Mouse (Mus musculus): ENCODE results near the gene Pnp. TPM values are rescaled to one million over a fixed set of nuclear protein-coding genes. Genes with fewer than 3 reads are reported as not detected.

Gene Pnp
- total and polyA plus RNA-seq, 2 experiments from 2014 or later = 20.5 to 22.3 TPM

- Histone ChIP-seq H3K4me2 (ENCODE audit: low read depth, low read length) (peak overlapping the region; percentile 81), H3K36me3 (replicated peaks; ENCODE audit: control insufficient read depth, insufficient read depth, low read length) (peaks cover 36% of the 10 kb centered on the region), H3K27me3 (ENCODE audit: control insufficient read depth, insufficient read depth, low read length) (no peaks in the 10 kb centered on the region), H3K9me3 (replicated peaks; ENCODE audit: control insufficient read depth, low read length) (no peaks in the 10 kb centered on the region), H3K4me1 (ENCODE audit: control insufficient read depth, insufficient read depth) (peaks cover 7% of the 10 kb centered on the region), H3K4me3 (ENCODE audit: low read depth, low read length) (peak overlapping the region; percentile 71), H3K9ac (replicated peaks; ENCODE audit: low read depth, low read length) (peak overlapping the region; percentile 80), H3K27ac (ENCODE audit: low read depth) (peak overlapping the region; percentile 93)
- 1% methylated on average over 38 of the region's 38 CpGs for WGBS
- DNase-seq (ENCODE audit: low spot score) = no peak
- TF ChIP-seq EP300 (IDR thresholded peaks at IDR 0.05; ENCODE audit: low read depth) = no peak
- no peak for TF ChIP-seq CTCF (IDR thresholded peaks at IDR 0.05; ENCODE audit: low read depth)
- ATAC-seq (ENCODE audit: insufficient read depth, low read depth) = peak; percentile 17
Observed at GRCm38 (mm10) chr14:50925111-50925920, 5.6 kb upstream of the Pnp start.

GRCm38 (mm10) chr14:50927366-50927765 is 3.5 kb upstream of the Pnp start:
- TF ChIP-seq EP300 (IDR thresholded peaks at IDR 0.05; ENCODE audit: low read depth) (no peak), CTCF (IDR thresholded peaks at IDR 0.05; ENCODE audit: low read depth) (no peak)
- 73% methylated on average over 3 of the region's 3 CpGs for WGBS
- no peak overlapping the region for H3K27ac ChIP-seq (ENCODE audit: low read depth)
- H3K4me3 ChIP-seq (ENCODE audit: low read depth, low read length) = no peak overlapping the region
- no peaks in the 10 kb centered on the region for H3K27me3 ChIP-seq (ENCODE audit: control insufficient read depth, insufficient read depth, low read length)
- peaks cover 33% of the 10 kb centered on the region for H3K36me3 ChIP-seq (replicated peaks; ENCODE audit: control insufficient read depth, insufficient read depth, low read length)
- no peak overlapping the region for H3K4me2 ChIP-seq (ENCODE audit: low read depth, low read length)
- DNase-seq (ENCODE audit: low spot score) = no peak
- H3K9me3 ChIP-seq (replicated peaks; ENCODE audit: control insufficient read depth, low read length) = no peaks in the 10 kb centered on the region
- ATAC-seq (ENCODE audit: insufficient read depth, low read depth) = no peak
- peaks cover 16% of the 10 kb centered on the region for H3K4me1 ChIP-seq (ENCODE audit: control insufficient read depth, insufficient read depth)
- H3K9ac ChIP-seq (replicated peaks; ENCODE audit: low read depth, low read length) = no peak overlapping the region

- H3K9ac ChIP-seq (replicated peaks; ENCODE audit: low read depth, low read length) = peak overlapping the region; percentile 87
- H3K4me3 ChIP-seq (ENCODE audit: low read depth, low read length) = peak overlapping the region; percentile 81
- no peak for DNase-seq (ENCODE audit: low spot score)
- 7% methylated on average over 10 of the region's 10 CpGs for WGBS
- no peak for ATAC-seq (ENCODE audit: insufficient read depth, low read depth)
- H3K4me1 ChIP-seq (ENCODE audit: control insufficient read depth, insufficient read depth) = peaks cover 16% of the 10 kb centered on the region
- peak overlapping the region; percentile 72 for H3K4me2 ChIP-seq (ENCODE audit: low read depth, low read length)
- TF ChIP-seq CTCF (IDR thresholded peaks at IDR 0.05; ENCODE audit: low read depth) = no peak
- TF ChIP-seq EP300 (IDR thresholded peaks at IDR 0.05; ENCODE audit: low read depth) = no peak
- peak overlapping the region; percentile 86 for H3K27ac ChIP-seq (ENCODE audit: low read depth)
- H3K27me3 ChIP-seq (ENCODE audit: control insufficient read depth, insufficient read depth, low read length) = no peaks in the 10 kb centered on the region
- no peaks in the 10 kb centered on the region for H3K9me3 ChIP-seq (replicated peaks; ENCODE audit: control insufficient read depth, low read length)
- peaks cover 33% of the 10 kb centered on the region for H3K36me3 ChIP-seq (replicated peaks; ENCODE audit: control insufficient read depth, insufficient read depth, low read length)
Observed at GRCm38 (mm10) chr14:50929951-50930350, 931 bp upstream of the Pnp start.

GRCm38 (mm10) chr14:50930377-50930753 is 517 bp upstream of the Pnp start:
- H3K4me2 ChIP-seq (ENCODE audit: low read depth, low read length) = peak overlapping the region; percentile 72
- peak overlapping the region; percentile 86 for H3K27ac ChIP-seq (ENCODE audit: low read depth)
- ATAC-seq (ENCODE audit: insufficient read depth, low read depth) = peak; percentile 4; the same call in 1 of the 2 replicates
- H3K36me3 ChIP-seq (replicated peaks; ENCODE audit: control insufficient read depth, insufficient read depth, low read length) = peaks cover 33% of the 10 kb centered on the region
- under 1% methylated on average over 26 of the region's 38 CpGs for WGBS
- no peaks in the 10 kb centered on the region for H3K9me3 ChIP-seq (replicated peaks; ENCODE audit: control insufficient read depth, low read length)
- H3K4me3 ChIP-seq (ENCODE audit: low read depth, low read length) = peak overlapping the region; percentile 81
- no peak for DNase-seq (ENCODE audit: low spot score)
- TF ChIP-seq CTCF (IDR thresholded peaks at IDR 0.05; ENCODE audit: low read depth) = no peak
- TF ChIP-seq EP300 (IDR thresholded peaks at IDR 0.05; ENCODE audit: low read depth) = no peak
- H3K27me3 ChIP-seq (ENCODE audit: control insufficient read depth, insufficient read depth, low read length) = no peaks in the 10 kb centered on the region
- H3K9ac ChIP-seq (replicated peaks; ENCODE audit: low read depth, low read length) = peak overlapping the region; percentile 87
- H3K4me1 ChIP-seq (ENCODE audit: control insufficient read depth, insufficient read depth) = peaks cover 13% of the 10 kb centered on the region

GRCm38 (mm10) chr14:50931493-50932020 is 675 bp downstream of the Pnp start:
- no peaks in the 10 kb centered on the region for H3K9me3 ChIP-seq (replicated peaks; ENCODE audit: control insufficient read depth, low read length)
- H3K4me2 ChIP-seq (ENCODE audit: low read depth, low read length) = peak overlapping the region; percentile 75
- TF ChIP-seq CTCF (IDR thresholded peaks at IDR 0.05; ENCODE audit: low read depth) = no peak
- no peak for TF ChIP-seq EP300 (IDR thresholded peaks at IDR 0.05; ENCODE audit: low read depth)
- no peaks in the 10 kb centered on the region for H3K27me3 ChIP-seq (ENCODE audit: control insufficient read depth, insufficient read depth, low read length)
- peaks cover 30% of the 10 kb centered on the region for H3K36me3 ChIP-seq (replicated peaks; ENCODE audit: control insufficient read depth, insufficient read depth, low read length)
- ATAC-seq (ENCODE audit: insufficient read depth, low read depth) (no peak), DNase-seq (ENCODE audit: low spot score) (no peak)
- H3K9ac ChIP-seq (replicated peaks; ENCODE audit: low read depth, low read length) = peak overlapping the region; percentile 43
- peaks cover 9% of the 10 kb centered on the region for H3K4me1 ChIP-seq (ENCODE audit: control insufficient read depth, insufficient read depth)
- WGBS = 12% methylated on average over 12 of the region's 12 CpGs
- peak overlapping the region; percentile 76 for H3K27ac ChIP-seq (ENCODE audit: low read depth)
- peak overlapping the region; percentile 81 for H3K4me3 ChIP-seq (ENCODE audit: low read depth, low read length)

Data from heart, postnatal 0 days (tissue).